Mouse (Mus musculus) liver, embryonic 14.5 days (tissue): ENCODE results near the gene Bcor.

ENCODE experiments used
- CTCF ChIP-seq: IDR thresholded peaks from 2 replicates; pipeline ENCODE4 v1.5.1; 2016; ENCODE audit warnings: antibody characterized with exemption, low read depth, control low read depth
- EP300 ChIP-seq: IDR thresholded peaks from 2 replicates; pipeline ENCODE4 v1.6.1; 2016; ENCODE audit warnings: antibody characterized with exemption, low read depth

GRCm38 (mm10) chrX:12080904-12081740 is 79.0 kb downstream of the Bcor start:
- no peak; the same call in 1 of the 2 replicates for TF ChIP-seq CTCF
- no peak for TF ChIP-seq EP300
